Mouse (Mus musculus) hindbrain, embryonic 16.5 days (tissue): ENCODE data around the gene Galntl5. TPM values are rescaled to one million over a fixed set of nuclear protein-coding genes. Genes with fewer than 3 reads are reported as not detected.
"Not testable (repeated sequence)": the region's sequence is repeated elsewhere in the genome, so short reads cannot be mapped to it uniquely, and the experiment has no call there.

Experiments used
- ATAC-seq: fragments of 200-750 bp; cut with Nextera tagmentation; 2 replicates; pipeline ENCODE4 v1.8.0; 2017; ENCODE audit warnings: moderate TSS enrichment, moderate library complexity
- H3K27ac ChIP-seq: fragments of 300-500 bp; sonication (generic); 2 replicates; pipeline ENCODE4 v1.5.1; 2014; ENCODE audit warnings: low read depth, mild to moderate bottlenecking, control low read depth, low read length, moderate library complexity
- H3K27me3 ChIP-seq: fragments of 300-500 bp; sonication (generic); replicated peaks from 2 replicates; pipeline ENCODE4 v1.6.1; 2014; ENCODE audit warnings: low read length; ENCODE audit not compliant: control insufficient read depth, insufficient read depth
- H3K36me3 ChIP-seq: fragments of 300-500 bp; sonication (generic); 2 replicates; pipeline ENCODE4 v1.6.1; 2014; ENCODE audit warnings: mild to moderate bottlenecking, low read length, moderate library complexity, mixed read lengths; ENCODE audit not compliant: control insufficient read depth, insufficient read depth
- H3K4me1 ChIP-seq: fragments of 300-500 bp; sonication (generic); 2 replicates; pipeline ENCODE4 v1.6.1; 2014; ENCODE audit warnings: low read depth, low read length; ENCODE audit not compliant: control insufficient read depth, insufficient read depth
- H3K4me2 ChIP-seq: fragments of 300-500 bp; sonication (generic); 2 replicates; pipeline ENCODE4 v1.6.1; 2014; ENCODE audit warnings: mild to moderate bottlenecking, low read length, control low read depth, moderate library complexity
- H3K4me3 ChIP-seq: fragments of 300-500 bp; sonication (generic); 2 replicates; pipeline ENCODE4 v1.5.1; 2014; ENCODE audit warnings: mild to moderate bottlenecking, low read length, control low read depth, moderate library complexity
- H3K9ac ChIP-seq: fragments of 300-500 bp; sonication (generic); 2 replicates; pipeline ENCODE4 v1.6.1; 2014; ENCODE audit warnings: low read depth, mild to moderate bottlenecking, control low read depth, low read length, moderate library complexity
- H3K9me3 ChIP-seq: fragments of 300-500 bp; sonication (generic); 2 replicates; pipeline ENCODE4 v1.6.1; 2014; ENCODE audit warnings: mild to moderate bottlenecking, low read length, moderate library complexity; ENCODE audit not compliant: control insufficient read depth
- WGBS: fragments of 180-500 bp; shearing (Covaris S2); extraction: QIAGEN DNeasy Blood & Tissue Kit; methylation state at CpG from one replicate; pipeline ENCODE4 v1.1.7; 2014; 5-methylcytosine and 5-hydroxymethylcytosine counted together
- polyA plus RNA-seq: library from polyadenylated mRNA; unstranded; fragments of >200 nt; fragmentation: Nextera tagmentation; extraction: Ambion mirVana; gene quantifications from 2 replicates; pipeline ENCODE4 v1.2.1, GENCODE M21; 2015

Galntl5 gene
- polyA plus RNA-seq, 1 experiment from 2014 or later, result not detected

DNA sequence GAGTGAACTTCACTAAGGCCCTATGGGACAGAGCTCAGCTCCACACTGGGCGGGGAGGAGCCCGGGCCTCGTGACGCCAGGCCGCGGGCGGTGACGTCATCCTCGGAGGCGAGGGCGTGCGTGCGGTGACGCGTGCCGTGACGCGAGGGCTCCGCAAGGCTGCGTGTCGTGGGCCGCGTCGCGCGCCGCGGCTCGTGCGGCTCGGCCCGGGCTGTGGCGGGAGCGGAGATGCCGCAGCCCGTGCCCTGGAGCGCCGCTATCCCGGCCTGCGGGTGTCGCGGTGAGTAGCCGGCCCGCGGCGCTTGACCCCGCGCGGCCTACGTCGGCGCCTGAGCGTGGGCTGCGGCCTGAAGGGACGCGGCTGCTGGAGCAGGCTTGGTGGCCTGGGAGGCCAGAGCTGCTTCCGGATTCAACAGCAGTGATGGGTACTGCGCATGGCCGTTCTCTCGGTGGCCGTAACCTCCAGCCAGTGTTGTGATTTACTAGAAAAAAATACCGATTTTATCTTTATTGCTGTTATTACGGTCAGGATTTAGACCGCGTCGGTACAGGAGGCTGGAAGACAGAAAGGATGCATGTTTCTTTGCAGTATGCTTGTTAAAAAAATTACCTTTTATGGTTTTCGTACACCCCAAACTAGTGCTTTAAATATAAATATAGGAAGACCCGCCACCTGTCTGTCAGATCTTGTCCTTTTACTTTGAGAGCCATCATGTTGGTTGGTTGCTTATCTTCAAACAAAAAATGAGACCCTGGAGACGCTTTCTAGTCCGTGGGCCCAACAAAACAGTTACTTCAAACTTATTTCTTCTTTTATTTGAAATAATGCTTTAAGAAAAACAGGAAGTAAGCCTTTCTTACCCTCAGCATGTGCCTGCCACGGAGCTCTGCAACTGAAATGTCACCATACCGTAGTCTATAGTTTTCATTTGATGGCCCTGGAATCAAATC lies 41.8 kb downstream of the Galntl5 start, which contains the start of gene E130116L18Rik:
Gene E130116L18Rik, minus strand, starts transcription at position 402 of the 951 bp plus-strand sequence.
- peak; percentile 98 for ATAC-seq
- H3K27me3 ChIP-seq, result no peaks in the 10 kb centered on the region
- peaks cover 4% of the 10 kb centered on the region; the same call in 1 of the 2 replicates for H3K36me3 ChIP-seq
- H3K4me3 ChIP-seq, result peak within 1 kb of the TSS; percentile 84
- H3K4me1 ChIP-seq, result peaks cover 8% of the 10 kb centered on the region
- 4% methylated on average over 68 of the region's 72 CpGs for WGBS
- no peaks in the 10 kb centered on the region for H3K9me3 ChIP-seq
- H3K9ac ChIP-seq, result peak within 1 kb of the TSS; percentile 89
- H3K4me2 ChIP-seq, result peak within 1 kb of the TSS; percentile 54
- H3K27ac ChIP-seq, result peak within 1 kb of the TSS; percentile 92

- not testable (repeated sequence) for H3K4me1 ChIP-seq, ATAC-seq, H3K27me3 ChIP-seq, H3K4me3 ChIP-seq, H3K9ac ChIP-seq, H3K36me3 ChIP-seq, H3K27ac ChIP-seq, H3K9me3 ChIP-seq
- peak overlapping the region; percentile 54 for H3K4me2 ChIP-seq
- 87% methylated on average over 1 of the region's 1 CpGs for WGBS
These were observed 43.1 kb downstream of the Galntl5 start for GRCm38 (mm10) chr5:25224377-25224776.

DNA sequence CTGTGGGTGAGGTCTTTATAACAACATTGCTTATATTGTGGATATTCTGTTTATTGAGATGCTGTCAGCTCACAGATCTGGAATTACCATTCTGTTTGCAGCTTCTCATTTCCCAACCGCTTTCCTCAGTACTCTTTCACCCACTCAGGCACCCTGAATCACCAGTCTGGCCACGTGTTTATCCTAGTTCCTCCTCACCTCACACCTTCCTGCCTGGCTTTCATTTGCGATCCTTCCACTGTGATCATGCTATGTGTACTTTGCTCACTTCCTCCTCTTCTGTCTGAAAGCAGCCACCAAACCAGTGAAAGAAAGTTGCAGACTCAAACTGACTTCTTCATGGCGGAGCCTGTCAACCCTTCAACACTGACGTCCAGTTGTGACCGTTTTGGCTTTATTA lies 61.8 kb downstream of the Galntl5 start:
- no peak overlapping the region for H3K4me2 ChIP-seq
- 94% methylated on average over 6 of the region's 6 CpGs for WGBS
- ATAC-seq, result no peak
- H3K4me1 ChIP-seq, result no peaks in the 10 kb centered on the region
- H3K9ac ChIP-seq, result no peak overlapping the region
- no peaks in the 10 kb centered on the region for H3K9me3 ChIP-seq
- H3K27me3 ChIP-seq, result no peaks in the 10 kb centered on the region
- H3K4me3 ChIP-seq, result no peak overlapping the region
- H3K36me3 ChIP-seq, result peaks cover 3% of the 10 kb centered on the region
- no peak overlapping the region for H3K27ac ChIP-seq

GRCm38 (mm10) chr5:25245806-25246472 lies 64.7 kb downstream of the Galntl5 start:
- Histone ChIP-seq H3K9me3 (no peaks in the 10 kb centered on the region), H3K4me2 (no peak overlapping the region), H3K36me3 (peaks cover 9% of the 10 kb centered on the region), H3K27ac (no peak overlapping the region), H3K4me3 (no peak overlapping the region), H3K9ac (no peak overlapping the region), H3K27me3 (no peaks in the 10 kb centered on the region), H3K4me1 (no peaks in the 10 kb centered on the region)
- ATAC-seq, result no peak
- WGBS, result 92% methylated on average over 10 of the region's 10 CpGs

DNA sequence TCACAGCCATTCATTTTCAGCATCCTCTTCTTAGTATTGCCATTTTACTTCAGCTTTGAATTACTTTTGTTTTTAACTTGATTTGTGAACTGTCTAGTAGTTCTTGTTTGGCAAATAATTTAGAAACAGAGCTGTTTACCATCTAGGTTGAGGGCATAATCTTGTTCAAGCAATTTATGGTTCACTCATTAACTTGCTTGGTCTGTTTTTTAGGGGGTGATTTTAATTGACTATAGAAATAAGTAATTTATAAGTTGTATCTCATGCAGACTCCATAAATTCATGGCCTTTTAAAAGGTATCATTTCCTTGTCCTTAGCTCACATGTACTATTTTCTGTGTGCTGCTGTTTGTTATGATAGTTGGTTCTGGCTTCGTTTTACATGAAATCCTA lies 65.2 kb downstream of the Galntl5 start:
- H3K27ac ChIP-seq, result no peak overlapping the region
- no peak overlapping the region for H3K4me2 ChIP-seq
- WGBS, result 72% methylated on average over 1 of the region's 1 CpGs
- H3K4me3 ChIP-seq, result no peak overlapping the region
- H3K36me3 ChIP-seq, result peaks cover 13% of the 10 kb centered on the region
- ATAC-seq, result no peak
- H3K9ac ChIP-seq, result no peak overlapping the region
- H3K9me3 ChIP-seq, result no peaks in the 10 kb centered on the region
- no peaks in the 10 kb centered on the region for H3K27me3 ChIP-seq
- no peaks in the 10 kb centered on the region for H3K4me1 ChIP-seq

DNA sequence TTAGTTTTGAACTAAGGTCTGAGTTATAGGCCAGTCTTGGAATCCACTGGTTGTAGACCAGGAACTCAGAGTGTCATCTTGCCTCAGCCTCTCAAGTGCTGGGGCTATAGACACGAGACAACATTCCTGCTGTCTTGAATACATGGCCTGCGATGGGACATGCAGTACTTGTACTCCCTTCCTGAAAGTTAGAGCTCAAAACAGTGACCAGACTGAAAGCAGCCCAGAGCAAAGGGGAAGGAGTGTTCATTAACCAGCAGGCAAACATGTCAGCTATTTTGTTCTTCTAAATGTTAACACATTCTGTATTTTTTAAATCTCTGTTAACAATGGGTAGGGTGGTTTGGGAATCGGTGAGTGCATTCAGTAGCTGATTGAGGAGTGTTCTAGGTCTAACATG lies 65.8 kb downstream of the Galntl5 start:
- no peak overlapping the region for H3K4me3 ChIP-seq
- no peaks in the 10 kb centered on the region for H3K4me1 ChIP-seq
- no peak for ATAC-seq
- H3K27ac ChIP-seq, result no peak overlapping the region
- H3K36me3 ChIP-seq, result peaks cover 19% of the 10 kb centered on the region
- H3K27me3 ChIP-seq, result no peaks in the 10 kb centered on the region
- no peak overlapping the region for H3K4me2 ChIP-seq
- no peak overlapping the region for H3K9ac ChIP-seq
- no peaks in the 10 kb centered on the region for H3K9me3 ChIP-seq
- 89% methylated on average over 3 of the region's 3 CpGs for WGBS

DNA sequence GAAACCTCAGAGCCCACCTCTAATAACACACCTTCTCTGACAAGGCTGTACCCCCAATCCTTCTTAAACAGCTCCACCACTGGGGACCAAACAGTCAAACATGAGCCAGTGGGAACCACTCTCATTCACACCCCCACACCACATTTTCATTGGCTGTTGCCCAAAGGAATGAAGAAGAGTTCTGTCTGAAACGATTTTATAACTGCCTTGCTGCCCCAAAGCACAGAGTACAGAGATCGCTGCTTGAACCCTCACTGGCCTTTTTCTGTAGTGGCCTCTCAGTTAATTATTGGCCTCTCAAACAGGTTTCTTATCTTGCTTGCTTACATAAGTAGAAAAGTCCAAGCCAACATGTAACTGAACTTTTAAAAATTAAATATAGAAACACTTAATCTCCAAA lies 71.2 kb downstream of the Galntl5 start:
- H3K9me3 ChIP-seq, result no peaks in the 10 kb centered on the region
- 84% methylated on average over 2 of the region's 2 CpGs for WGBS
- ATAC-seq, result no peak
- no peak overlapping the region for H3K4me3 ChIP-seq
- no peak overlapping the region for H3K4me2 ChIP-seq
- H3K27ac ChIP-seq, result no peak overlapping the region
- H3K27me3 ChIP-seq, result no peaks in the 10 kb centered on the region
- no peak overlapping the region for H3K9ac ChIP-seq
- peaks cover 45% of the 10 kb centered on the region for H3K36me3 ChIP-seq
- no peaks in the 10 kb centered on the region for H3K4me1 ChIP-seq

GRCm38 (mm10) chr5:25252825-25253544 lies 71.7 kb downstream of the Galntl5 start:
- H3K4me3 ChIP-seq, result no peak overlapping the region
- no peak overlapping the region for H3K27ac ChIP-seq
- H3K27me3 ChIP-seq, result no peaks in the 10 kb centered on the region
- no peak overlapping the region for H3K9ac ChIP-seq
- no peak overlapping the region for H3K4me2 ChIP-seq
- H3K9me3 ChIP-seq, result no peaks in the 10 kb centered on the region
- no peak for ATAC-seq
- H3K36me3 ChIP-seq, result peaks cover 50% of the 10 kb centered on the region
- WGBS, result 95% methylated on average over 8 of the region's 8 CpGs
- no peaks in the 10 kb centered on the region for H3K4me1 ChIP-seq

DNA sequence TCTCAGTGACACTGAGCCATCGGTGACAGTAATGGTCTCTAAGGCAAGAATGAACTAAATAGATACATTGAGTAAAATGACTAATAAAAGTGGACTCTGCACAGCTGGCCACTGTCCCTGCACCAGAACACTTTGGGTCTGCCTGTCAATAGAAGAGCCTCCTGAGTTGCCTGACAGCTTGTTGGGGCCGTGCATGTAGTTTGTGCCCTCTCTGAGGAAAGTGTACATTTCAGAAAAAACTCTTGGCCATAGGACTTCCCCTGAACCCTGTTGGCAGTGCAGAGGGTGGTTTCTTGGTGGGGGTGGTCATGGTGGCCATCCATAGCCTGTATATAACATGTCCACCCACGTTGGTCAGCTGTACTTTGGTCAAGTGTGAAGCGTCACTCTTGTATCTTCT lies 73.2 kb downstream of the Galntl5 start:
- no peaks in the 10 kb centered on the region for H3K9me3 ChIP-seq
- H3K27ac ChIP-seq, result no peak overlapping the region
- 94% methylated on average over 4 of the region's 4 CpGs for WGBS
- H3K36me3 ChIP-seq, result peaks cover 54% of the 10 kb centered on the region
- no peaks in the 10 kb centered on the region for H3K27me3 ChIP-seq
- H3K4me3 ChIP-seq, result no peak overlapping the region
- H3K9ac ChIP-seq, result no peak overlapping the region
- no peaks in the 10 kb centered on the region for H3K4me1 ChIP-seq
- ATAC-seq, result no peak
- H3K4me2 ChIP-seq, result no peak overlapping the region
